ENCODE assay signal across 8 mouse cellular contexts in genomic region chr6:49007981-49008380, GRCm38 (mm10). TPM values are rescaled to one million over a fixed set of nuclear protein-coding genes. Genes with fewer than 3 reads are reported as not detected.
DNase-seq lines count a peak whose midpoint lies in the region; ATAC-seq and TF ChIP-seq lines count a peak whose summit lies in the region.

No protein-coding gene starts in this region.

- POLR2A ChIA-PET in Patski (lab: Charles Lee) = no interaction called here

- peak; percentile 80 for TF ChIP-seq CTCF in Patski (IDR thresholded peaks at IDR 0.05)
- TF ChIP-seq CTCF in cerebellum, adult 2 months (IDR thresholded peaks at IDR 0.05; ENCODE audit: borderline replicate concordance, insufficient read depth, low read depth, low read length) = peak; percentile 82

- H3K4me2 ChIP-seq in hindbrain, embryonic 13.5 days = peak overlapping the region; percentile 53

- H3K4me3 ChIP-seq in cerebellum, adult 2 months (replicated peaks; ENCODE audit: insufficient read depth, low read depth, low read length) = no peak overlapping the region
- H3K4me3 ChIP-seq in hindbrain, embryonic 13.5 days = peak overlapping the region; percentile 28

- peak; percentile 4 for DNase-seq in Patski (ENCODE audit: low read depth, low spot score)
- peak; percentile 50 to 56 for DNase-seq in cerebellum, adult 2 months
- peak; percentile 73 for DNase-seq in forelimb bud, embryonic 11.5 days (ENCODE audit: low read depth, low spot score)
- peak; percentile 28 to 67 for DNase-seq in layer of hippocampus, postnatal 25 days (ENCODE audit: extremely low spot score in 1 of 2, low spot score in 1 of 2)
- peak; percentile 55 to 77 for DNase-seq in lung, postnatal 4 days
- peak; percentile 37 for DNase-seq in retina, postnatal 7 days (ENCODE audit: low read depth, low spot score)
- DNase-seq in urinary bladder, postnatal 36 days (ENCODE audit: low spot score in 2 of 2) = peak; percentile 49 to 64

- TF ChIP-seq POLR2A in cerebellum, adult 2 months (IDR thresholded peaks at IDR 0.05; ENCODE audit: borderline replicate concordance, insufficient read depth, low read length) = no peak

- WGBS in cerebellum, adult 2 months = under 1% methylated on average over 9 of the region's 9 CpGs
- 3% methylated on average over 9 of the region's 9 CpGs for WGBS in hindbrain, embryonic 13.5 days

- in situ Hi-C loops in Patski (cut with MboI; ENCODE audit: low pct_unique_long_range_greater_than_20kb) = no loop called here

- no peaks in the 10 kb centered on the region for H3K4me1 ChIP-seq in cerebellum, adult 2 months (ENCODE audit: control insufficient read depth, insufficient read depth, low read length)
- H3K4me1 ChIP-seq in hindbrain, embryonic 13.5 days (replicated peaks) = peaks cover 9% of the 10 kb centered on the region; the same call in 1 of the 2 replicates

- peak overlapping the region; percentile 35 for H3K9ac ChIP-seq in hindbrain, embryonic 13.5 days

- peak; percentile 31 for ATAC-seq in Patski
- peak; percentile 43; the same call in 1 of the 2 replicates for ATAC-seq in hindbrain, embryonic 13.5 days (ENCODE audit: low FRiP score)

- H3K27ac ChIP-seq in cerebellum, adult 2 months (ENCODE audit: insufficient read depth, low read length) = no peak overlapping the region
- no peak overlapping the region for H3K27ac ChIP-seq in hindbrain, embryonic 13.5 days

- CTCF ChIA-PET in Patski (lab: Charles Lee) = interaction anchor here (0.9 to 1.9 kb wide), 6 partner anchors 12 to 49 kb away, joined by 3 to 6 read pairs (median 4); no protein-coding TSS in a partner anchor

- H3K9me3 ChIP-seq in hindbrain, embryonic 13.5 days = peaks cover 5% of the 10 kb centered on the region; the same call in 1 of the 2 replicates

- H3K36me3 ChIP-seq in hindbrain, embryonic 13.5 days = no peaks in the 10 kb centered on the region

- H3K27me3 ChIP-seq in Patski = no peaks in the 10 kb centered on the region
- no peaks in the 10 kb centered on the region; the same call in 1 of the 2 replicates for H3K27me3 ChIP-seq in cerebellum, adult 2 months (ENCODE audit: control insufficient read depth, insufficient read depth, low read length)
- peaks cover 7% of the 10 kb centered on the region; the same call in 1 of the 2 replicates for H3K27me3 ChIP-seq in hindbrain, embryonic 13.5 days

RNA-seq across cellular contexts. Expression of gene Svs1, which starts 21.3 kb away (rescaled TPM):
- not detected for polyA plus RNA-seq in Patski (2021)
- polyA plus RNA-seq in cerebellum, adult 2 months (2012; rRNA removed) = not detected in 2 replicates
- polyA plus RNA-seq in hindbrain, embryonic 13.5 days (2015; fragmentation: Nextera tagmentation; extraction: Ambion mirVana) = not detected in 2 replicates
- not detected for total RNA-seq in layer of hippocampus, postnatal 25 days (2021)

RNA-seq across cellular contexts. Expression of gene Gpnmb, which starts 28.4 kb away (rescaled TPM):
- 114 TPM for polyA plus RNA-seq in Patski (2021)
- 2.2 and 2.8 TPM in 2 replicates for polyA plus RNA-seq in cerebellum, adult 2 months (2012; rRNA removed)
- polyA plus RNA-seq in hindbrain, embryonic 13.5 days (2015; fragmentation: Nextera tagmentation; extraction: Ambion mirVana) = 0.12 and 0.16 TPM in 2 replicates
- total RNA-seq in layer of hippocampus, postnatal 25 days (2021) = 1 to 10 TPM; 2.1 to 2.2 TPM

RNA-seq across cellular contexts. Expression of gene Doxl2, which starts 33.2 kb away (rescaled TPM):
- not detected for polyA plus RNA-seq in Patski (2021)
- not detected in 2 replicates for polyA plus RNA-seq in cerebellum, adult 2 months (2012; rRNA removed)
- polyA plus RNA-seq in hindbrain, embryonic 13.5 days (2015; fragmentation: Nextera tagmentation; extraction: Ambion mirVana) = not detected in 2 replicates
- not detected for total RNA-seq in layer of hippocampus, postnatal 25 days (2021)

Comparison
In these comparisons a context has a peak if more than half of its experiments do, and no peak if none do; other contexts are left out.
1. DNase-seq: peak in every context shown above with its lines; median percentile 73 in forelimb bud, embryonic 11.5 days; 66 in lung, postnatal 4 days; 56 in urinary bladder, postnatal 36 days; 53 in cerebellum, adult 2 months; 48 in layer of hippocampus, postnatal 25 days; 37 in retina, postnatal 7 days; 4 in Patski.
2. RNA of gene Gpnmb, which starts 28.4 kb away (polyA plus RNA-seq): 114 TPM in Patski (single experiment); 2.2 to 2.8 TPM in cerebellum, adult 2 months and 0.12 to 0.16 TPM in hindbrain, embryonic 13.5 days; every median in the first group is over 10 times any median in the second.